Comparison of ENCODE assay signal across 15 mouse cellular contexts in genomic region chr14:104732036-104732435, GRCm38 (mm10).
"Had no signal": no experiment of that assay in that cellular context is flagged by ENCODE, and none has a peak within 500 bp of the region (broad histone marks: within the 10 kb centered on the region; RNA-seq: fewer than 3 reads in every experiment).

No protein-coding gene starts in this region.

- H3K27ac ChIP-seq: kidney, embryonic 15.5 days; left cerebral cortex, adult 2 months; limb, embryonic 10.5 days; liver, embryonic 15.5 days; macrophage; midbrain, embryonic 12.5 days; stomach, embryonic 15.5 days had no signal

- H3K27me3 ChIP-seq: kidney, embryonic 15.5 days; liver, embryonic 15.5 days; megakaryocyte, embryonic 14.5 days; midbrain, embryonic 12.5 days; stomach, embryonic 15.5 days had no signal

- H3K4me3 ChIP-seq: kidney, embryonic 15.5 days; left cerebral cortex, adult 2 months; limb, embryonic 10.5 days; liver, embryonic 15.5 days; megakaryocyte, embryonic 14.5 days; midbrain, embryonic 12.5 days; stomach, embryonic 15.5 days had no signal

- ATAC-seq: lung, postnatal 0 days had no signal

- H3K4me1 ChIP-seq: kidney, embryonic 15.5 days; limb, embryonic 10.5 days; liver, embryonic 15.5 days; midbrain, embryonic 12.5 days; stomach, embryonic 15.5 days had no signal

- H3K36me3 ChIP-seq: kidney, embryonic 15.5 days; limb, embryonic 10.5 days; liver, embryonic 15.5 days; midbrain, embryonic 12.5 days; stomach, embryonic 15.5 days had no signal

- DNase-seq: kidney, postnatal 14 days; lung, adult 2 months; right cerebral cortex, postnatal 14 days; thymus, adult 2 months; thymus, postnatal 25 days had no signal

- H3K9ac ChIP-seq: kidney, embryonic 15.5 days; liver, embryonic 15.5 days; midbrain, embryonic 12.5 days; stomach, embryonic 15.5 days had no signal

- H3K4me2 ChIP-seq: kidney, embryonic 15.5 days; liver, embryonic 11.5 days; liver, embryonic 15.5 days; midbrain, embryonic 12.5 days; stomach, embryonic 15.5 days had no signal

- H3K9me3 ChIP-seq: kidney, embryonic 15.5 days; limb, embryonic 10.5 days; liver, embryonic 15.5 days; midbrain, embryonic 12.5 days; stomach, embryonic 15.5 days had no signal
